ENCODE assay signal across 16 mouse cellular contexts in the genomic region with DNA sequence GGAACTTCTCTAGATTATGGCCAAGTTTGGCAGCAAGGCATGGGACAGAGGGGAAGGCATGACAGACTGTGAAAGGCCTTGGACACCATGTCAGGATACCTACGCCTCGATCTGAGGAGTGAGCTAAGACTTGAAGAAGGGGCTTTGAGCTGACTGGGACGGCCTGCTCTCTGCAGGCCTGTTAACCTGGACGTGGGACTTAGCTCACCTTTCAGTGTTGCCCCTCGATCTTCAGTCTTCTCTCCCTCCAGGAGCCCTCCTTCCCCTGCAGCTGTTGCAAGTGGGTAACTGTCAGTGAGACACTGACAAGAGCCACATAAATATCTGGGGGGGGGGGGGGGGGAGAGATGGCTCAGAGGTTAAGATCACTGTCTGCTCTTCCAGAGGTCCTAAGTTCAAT. TPM values are rescaled to one million over a fixed set of nuclear protein-coding genes. Genes with fewer than 3 reads are reported as not detected.
"Had no signal": no experiment of that assay in that cellular context is flagged by ENCODE, and none has a peak within 500 bp of the region (broad histone marks: within the 10 kb centered on the region; RNA-seq: fewer than 3 reads in every experiment).

No protein-coding gene starts in this region.

- H3K4me3 ChIP-seq: liver, embryonic 15.5 days; lung, embryonic 15.5 days; midbrain, embryonic 10.5 days; midbrain, embryonic 13.5 days; midbrain, embryonic 15.5 days; neural tube, embryonic 12.5 days; stomach, embryonic 15.5 days had no signal

- H3K4me2 ChIP-seq: liver, embryonic 15.5 days; lung, embryonic 15.5 days; midbrain, embryonic 13.5 days; midbrain, embryonic 15.5 days; neural tube, embryonic 12.5 days; stomach, embryonic 15.5 days had no signal

- H3K27ac ChIP-seq: liver, embryonic 15.5 days; lung, embryonic 15.5 days; midbrain, embryonic 10.5 days; midbrain, embryonic 13.5 days; midbrain, embryonic 15.5 days; neural tube, embryonic 12.5 days; stomach, embryonic 15.5 days had no signal

- H3K36me3 ChIP-seq: liver, embryonic 15.5 days; lung, embryonic 15.5 days; midbrain, embryonic 10.5 days; midbrain, embryonic 13.5 days; midbrain, embryonic 15.5 days; neural tube, embryonic 12.5 days; stomach, embryonic 15.5 days had no signal

- DNase-seq: liver, postnatal 0 days; lung, adult 2 months; lung, postnatal 14 days; lung, postnatal 36 days; right cerebral cortex, postnatal 14 days; thymus, adult 18-20 months; thymus, postnatal 14 days; thymus, postnatal 36 days had no signal

- H3K27me3 ChIP-seq: stomach, embryonic 15.5 days had no signal

RNA-seq across cellular contexts. Expression of a gene that starts 34.9 kb away (rescaled TPM):
- total RNA-seq: megakaryocyte-erythroid progenitor cell, adult 5-6 weeks had no signal
